Mouse (Mus musculus): ENCODE results near the gene Afap1. TPM values are rescaled to one million over a fixed set of nuclear protein-coding genes. Genes with fewer than 3 reads are reported as not detected.

Afap1 gene
- total RNA-seq, 1 experiment from 2014 or later = 0.86 TPM

GRCm38 (mm10) chr5:35894295-35895047, 1.4 kb downstream of the Afap1 start:
- no peak for ATAC-seq (replicated peaks; ENCODE audit: insufficient number of reproducible peaks, low FRiP score, low TSS enrichment, poor library complexity, severe bottlenecking)

DNA sequence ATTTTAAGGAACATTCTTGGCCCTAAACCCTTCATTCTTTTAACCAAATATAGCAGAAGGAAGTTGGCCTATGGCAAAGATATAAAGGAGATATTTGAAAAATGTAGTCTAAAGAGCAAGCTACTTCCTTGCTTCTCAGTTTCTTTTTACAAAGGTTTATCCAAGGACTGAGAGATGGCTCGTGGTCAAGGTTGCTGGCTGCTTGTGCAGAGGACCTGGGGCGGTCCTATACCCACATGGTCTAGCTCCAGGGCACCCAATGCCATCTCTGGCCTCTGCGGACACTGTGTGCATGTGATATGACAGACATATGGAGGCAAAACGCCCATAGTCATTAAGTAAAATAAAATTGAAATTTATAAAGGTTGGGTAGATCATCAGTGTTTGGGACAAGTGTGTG, 2.8 kb downstream of the Afap1 start:
- no peak for ATAC-seq (replicated peaks; ENCODE audit: insufficient number of reproducible peaks, low FRiP score, low TSS enrichment, poor library complexity, severe bottlenecking)

- no peak for ATAC-seq (replicated peaks; ENCODE audit: insufficient number of reproducible peaks, low FRiP score, low TSS enrichment, poor library complexity, severe bottlenecking)
Observed at GRCm38 (mm10) chr5:35896556-35896955, 3.4 kb downstream of the Afap1 start.

- no peak for ATAC-seq (replicated peaks; ENCODE audit: insufficient number of reproducible peaks, low FRiP score, low TSS enrichment, poor library complexity, severe bottlenecking)
Observed at GRCm38 (mm10) chr5:35897147-35897546, 4.0 kb downstream of the Afap1 start.

DNA sequence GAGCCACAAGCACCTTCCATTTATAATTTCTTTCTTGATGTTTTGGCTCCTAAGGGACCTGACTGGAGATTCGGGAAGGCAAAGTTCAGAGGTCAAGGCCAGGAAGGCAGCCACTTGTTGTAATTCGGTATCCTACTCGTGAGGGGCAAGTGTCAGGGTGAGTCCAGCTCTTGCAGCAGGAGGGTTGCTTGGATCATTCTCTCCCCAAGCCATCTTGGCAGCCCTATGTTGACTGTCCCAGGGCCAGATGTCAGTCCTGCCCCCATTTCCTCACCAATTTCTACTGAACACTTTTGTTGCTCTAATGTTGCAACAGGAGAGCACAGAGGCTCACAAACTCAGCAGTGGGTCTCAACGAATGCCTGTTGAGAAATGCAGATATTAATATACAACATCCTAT, 5.0 kb downstream of the Afap1 start:
- no peak for ATAC-seq (replicated peaks; ENCODE audit: insufficient number of reproducible peaks, low FRiP score, low TSS enrichment, poor library complexity, severe bottlenecking)

DNA sequence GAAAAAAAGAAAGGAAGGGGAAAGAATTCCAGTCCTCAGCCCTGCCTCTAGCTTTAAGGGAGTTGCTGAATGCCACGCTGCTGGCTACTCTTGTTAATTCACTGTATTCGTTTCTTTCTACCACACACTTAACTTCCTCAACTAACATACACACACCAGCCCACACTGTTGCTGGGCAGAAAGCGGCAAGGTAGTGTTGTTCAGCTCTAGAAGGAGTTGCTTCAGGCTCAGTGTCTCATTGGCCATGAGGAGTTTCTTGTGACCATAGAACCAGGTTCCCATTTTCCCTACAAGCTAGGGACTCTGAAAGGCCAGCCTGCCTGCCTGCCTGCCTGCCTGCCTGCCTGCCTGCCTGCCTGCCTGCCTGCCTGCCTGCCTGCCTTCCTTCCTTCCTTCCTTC, 5.9 kb downstream of the Afap1 start:
- no peak for ATAC-seq (replicated peaks; ENCODE audit: insufficient number of reproducible peaks, low FRiP score, low TSS enrichment, poor library complexity, severe bottlenecking)

- no peak for ATAC-seq (replicated peaks; ENCODE audit: insufficient number of reproducible peaks, low FRiP score, low TSS enrichment, poor library complexity, severe bottlenecking)
Observed at GRCm38 (mm10) chr5:35900401-35901225, 7.5 kb downstream of the Afap1 start.

DNA sequence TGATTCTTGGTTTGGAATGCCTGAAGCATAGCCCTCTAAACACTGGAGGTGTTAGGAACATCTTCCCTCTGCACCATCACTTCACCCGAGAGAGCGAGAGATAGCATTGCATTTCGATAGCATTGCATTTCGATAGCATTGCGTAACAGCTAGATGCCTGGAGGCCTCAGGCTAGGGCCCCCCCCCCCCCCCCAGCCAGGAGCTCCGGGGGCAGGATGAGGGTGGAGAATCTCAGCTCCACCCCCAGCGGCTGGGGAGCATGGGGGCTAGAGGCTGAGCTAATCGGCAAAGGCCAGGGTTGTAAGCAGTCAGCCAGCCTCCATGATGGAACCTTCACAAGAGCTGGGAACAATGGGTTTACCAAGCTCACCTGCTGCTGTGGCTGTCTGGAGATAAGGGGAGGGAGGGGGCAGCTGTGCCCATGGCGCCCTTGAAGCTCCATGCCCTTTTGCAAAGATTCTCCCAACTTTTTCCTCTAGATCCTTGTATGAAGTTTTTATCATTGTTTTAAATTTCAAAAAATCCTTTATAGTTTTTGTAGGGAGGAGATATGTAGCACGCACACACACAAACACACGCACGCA, 8.2 kb downstream of the Afap1 start:
- ATAC-seq (replicated peaks; ENCODE audit: insufficient number of reproducible peaks, low FRiP score, low TSS enrichment, poor library complexity, severe bottlenecking) = no peak

- ATAC-seq (replicated peaks; ENCODE audit: insufficient number of reproducible peaks, low FRiP score, low TSS enrichment, poor library complexity, severe bottlenecking) = no peak
Observed at GRCm38 (mm10) chr5:35903456-35903855, 10.3 kb downstream of the Afap1 start.

DNA sequence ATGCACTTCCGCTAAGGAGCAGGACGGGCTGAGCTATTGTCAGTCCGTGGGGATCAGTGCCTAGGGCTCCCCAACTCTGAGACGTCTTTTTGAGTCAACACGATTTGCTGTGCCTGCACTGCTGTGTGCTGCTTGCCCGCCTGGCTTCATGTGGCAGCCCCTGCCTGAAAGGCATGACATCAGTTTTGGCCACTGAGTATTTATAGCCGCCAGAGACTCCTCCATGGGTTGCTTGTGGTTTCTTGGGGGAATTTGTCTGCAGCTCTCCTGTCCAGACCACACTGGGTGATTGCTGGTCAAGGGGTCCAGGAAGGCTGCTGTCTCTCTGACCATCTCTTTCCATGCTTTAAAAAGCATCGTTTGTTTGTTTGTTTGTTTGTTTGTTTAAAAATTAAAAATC, 12.2 kb downstream of the Afap1 start:
- no peak for ATAC-seq (replicated peaks; ENCODE audit: insufficient number of reproducible peaks, low FRiP score, low TSS enrichment, poor library complexity, severe bottlenecking)

- ATAC-seq (replicated peaks; ENCODE audit: insufficient number of reproducible peaks, low FRiP score, low TSS enrichment, poor library complexity, severe bottlenecking) = no peak
Observed at GRCm38 (mm10) chr5:35907090-35907489, 14.0 kb downstream of the Afap1 start.

- no peak for ATAC-seq (replicated peaks; ENCODE audit: insufficient number of reproducible peaks, low FRiP score, low TSS enrichment, poor library complexity, severe bottlenecking)
Observed at GRCm38 (mm10) chr5:35907633-35908426, 14.7 kb downstream of the Afap1 start.

- no peak for ATAC-seq (replicated peaks; ENCODE audit: insufficient number of reproducible peaks, low FRiP score, low TSS enrichment, poor library complexity, severe bottlenecking)
Observed at GRCm38 (mm10) chr5:35908626-35909443, 15.7 kb downstream of the Afap1 start.

DNA sequence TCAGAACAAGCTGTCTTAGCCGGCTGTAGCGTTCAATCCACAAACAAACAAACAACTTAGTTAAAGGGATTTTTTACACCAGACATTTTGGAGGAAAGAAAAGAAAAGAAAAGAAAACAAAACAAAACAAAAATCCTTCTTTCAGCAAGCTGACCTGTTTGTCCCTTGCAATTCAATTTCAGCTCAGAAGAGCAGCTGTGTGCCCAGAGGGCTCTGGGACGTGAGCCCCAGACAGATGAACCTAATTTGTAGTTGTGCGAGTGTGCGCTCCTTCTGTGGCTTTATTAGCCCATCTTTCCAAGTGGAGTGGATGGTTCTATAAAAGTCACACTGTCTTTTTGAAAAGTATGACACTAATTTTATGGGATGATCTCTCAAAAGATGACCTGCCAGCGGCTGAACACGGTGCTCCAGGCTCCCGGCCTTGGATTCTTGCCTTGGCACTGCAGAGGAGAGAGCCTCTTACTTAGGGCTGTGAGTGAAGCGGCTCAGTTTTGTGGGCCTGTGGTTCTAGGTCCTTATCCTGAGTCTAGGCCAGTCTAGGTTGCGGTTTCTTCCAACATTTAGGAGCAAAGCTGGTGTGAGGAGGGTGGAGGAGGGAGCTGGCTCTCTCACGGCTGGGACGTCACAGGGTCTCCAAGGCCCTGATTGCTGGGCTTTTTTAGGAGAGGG, 22.6 kb downstream of the Afap1 start:
- ATAC-seq (replicated peaks; ENCODE audit: insufficient number of reproducible peaks, low FRiP score, low TSS enrichment, poor library complexity, severe bottlenecking) = no peak

DNA sequence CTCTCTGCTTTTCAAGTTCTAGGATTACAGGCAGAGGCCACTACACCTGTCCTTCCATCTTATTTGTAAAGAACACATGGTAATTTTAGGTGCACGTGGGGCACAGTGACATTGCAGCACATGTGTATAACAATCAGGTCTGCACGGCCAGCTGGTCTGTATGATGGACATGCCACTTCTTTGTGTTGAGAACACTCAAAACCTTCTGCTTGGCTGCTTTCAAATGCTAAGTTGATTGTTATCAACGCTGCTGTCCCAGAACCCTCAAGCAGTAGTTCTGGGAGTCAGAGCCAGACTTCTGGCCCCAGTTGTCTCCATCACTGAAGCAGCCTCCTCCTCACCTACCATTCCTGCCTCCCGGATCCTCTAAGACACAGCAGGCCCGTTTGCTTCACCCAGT, 23.5 kb downstream of the Afap1 start:
- no peak for ATAC-seq (replicated peaks; ENCODE audit: insufficient number of reproducible peaks, low FRiP score, low TSS enrichment, poor library complexity, severe bottlenecking)

DNA sequence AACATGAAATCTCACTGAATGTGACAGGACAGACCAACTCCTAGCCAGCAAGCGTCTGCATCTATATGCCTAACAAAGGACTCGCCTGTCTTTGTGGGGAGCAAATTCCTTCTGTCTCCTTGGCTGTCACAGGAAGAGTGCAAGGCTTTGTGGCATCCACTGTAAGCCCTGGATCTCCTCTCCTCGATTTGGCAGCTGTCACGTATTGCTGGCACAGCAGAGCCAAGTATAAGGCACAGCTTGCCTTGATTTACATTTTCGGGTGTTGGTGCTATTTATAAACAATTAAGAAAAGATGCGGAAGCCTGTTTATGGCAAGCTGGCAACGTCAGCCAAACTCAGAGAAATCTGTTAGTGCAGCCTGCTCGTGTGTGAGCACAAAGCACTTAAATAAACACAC, 25.3 kb downstream of the Afap1 start:
- ATAC-seq (replicated peaks; ENCODE audit: insufficient number of reproducible peaks, low FRiP score, low TSS enrichment, poor library complexity, severe bottlenecking) = no peak

- no peak for ATAC-seq (replicated peaks; ENCODE audit: insufficient number of reproducible peaks, low FRiP score, low TSS enrichment, poor library complexity, severe bottlenecking)
Observed at GRCm38 (mm10) chr5:35920076-35920475, 27.0 kb downstream of the Afap1 start.

DNA sequence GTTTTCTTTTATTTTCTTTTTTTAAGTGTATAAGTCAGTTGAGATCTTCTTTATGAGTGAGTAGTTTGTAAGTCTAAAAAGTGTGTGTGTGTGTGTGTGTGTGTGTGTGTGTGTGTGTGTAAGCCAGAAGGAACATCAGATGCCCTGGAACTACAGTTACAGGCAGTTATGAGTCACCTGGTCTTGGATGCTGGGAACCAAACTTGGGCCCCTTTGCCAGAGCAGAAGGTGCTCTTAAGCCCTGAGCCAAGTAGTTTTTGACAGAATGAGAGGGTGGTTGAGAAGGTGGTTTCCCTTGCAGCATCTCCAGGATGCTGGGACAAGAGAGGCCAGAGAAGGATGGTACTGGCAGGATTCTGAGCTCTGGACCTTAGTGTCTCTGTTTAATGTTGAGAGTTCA, 27.4 kb downstream of the Afap1 start:
- ATAC-seq (replicated peaks; ENCODE audit: insufficient number of reproducible peaks, low FRiP score, low TSS enrichment, poor library complexity, severe bottlenecking) = no peak
